Mouse (Mus musculus): ENCODE results near the gene Catsperg1. TPM values are rescaled to one million over a fixed set of nuclear protein-coding genes. Genes with fewer than 3 reads are reported as not detected.
A peak's percentile ranks its signal among the peaks of the same experiment; 100 is the strongest.
"Not testable (repeated sequence)": the region's sequence is repeated elsewhere in the genome, so short reads cannot be mapped to it uniquely, and the experiment has no call there.

The Catsperg1 gene
- polyA plus RNA-seq, 1 experiment from 2014 or later = 0.86 TPM

- H3K27ac ChIP-seq = no peak overlapping the region
- H3K79me2 ChIP-seq (ENCODE audit: inconsistent target) = no peaks in the 10 kb centered on the region
- WGBS (ENCODE audit: missing documents) = 94% methylated on average over 14 of the region's 14 CpGs
- H3K4me3 ChIP-seq (ENCODE audit: inconsistent target) = no peak overlapping the region
- no peaks in the 10 kb centered on the region; the same call in 1 of the 2 replicates for H3K36me3 ChIP-seq (ENCODE audit: inconsistent target)
Measured at GRCm38 (mm10) chr7:29154018-29154720, 59.7 kb downstream of the Catsperg1 start.

- WGBS (ENCODE audit: missing documents) = 93% methylated on average over 10 of the region's 10 CpGs
- Histone ChIP-seq H3K27ac (no peak overlapping the region), H3K4me3 (ENCODE audit: inconsistent target) (no peak overlapping the region)
Measured at GRCm38 (mm10) chr7:29151486-29151885, 62.3 kb downstream of the Catsperg1 start.

GRCm38 (mm10) chr7:29148771-29149170, 65.1 kb downstream of the Catsperg1 start:
- 95% methylated on average over 15 of the region's 15 CpGs for WGBS (ENCODE audit: missing documents)
- Histone ChIP-seq H3K36me3 (ENCODE audit: inconsistent target) (no peaks in the 10 kb centered on the region), H3K27ac (no peak overlapping the region), H3K79me2 (ENCODE audit: inconsistent target) (no peaks in the 10 kb centered on the region), H3K4me3 (ENCODE audit: inconsistent target) (no peak overlapping the region)

More at GRCm38 (mm10) chr7:29151486-29151885, 62.3 kb downstream of the Catsperg1 start:
- Histone ChIP-seq H3K79me2 (ENCODE audit: inconsistent target) (no peaks in the 10 kb centered on the region), H3K36me3 (ENCODE audit: inconsistent target) (no peaks in the 10 kb centered on the region; the same call in 1 of the 2 replicates)

- no peaks in the 10 kb centered on the region for H3K36me3 ChIP-seq (ENCODE audit: inconsistent target)
- no peak overlapping the region for H3K27ac ChIP-seq
- no peak overlapping the region for H3K4me3 ChIP-seq (ENCODE audit: inconsistent target)
- 94% methylated on average over 6 of the region's 7 CpGs for WGBS (ENCODE audit: missing documents)
- H3K79me2 ChIP-seq (ENCODE audit: inconsistent target) = no peaks in the 10 kb centered on the region
Measured at GRCm38 (mm10) chr7:29146625-29147367, 67.0 kb downstream of the Catsperg1 start.

- H3K36me3 ChIP-seq (ENCODE audit: inconsistent target) = no peaks in the 10 kb centered on the region
- no peaks in the 10 kb centered on the region for H3K79me2 ChIP-seq (ENCODE audit: inconsistent target)
- WGBS (ENCODE audit: missing documents) = 29% methylated on average over 3 of the region's 4 CpGs
- no peak overlapping the region for H3K4me3 ChIP-seq (ENCODE audit: inconsistent target)
- peak overlapping the region; percentile 51 for H3K27ac ChIP-seq
Measured at GRCm38 (mm10) chr7:29144006-29144405, 69.8 kb downstream of the Catsperg1 start.

- H3K36me3 ChIP-seq (ENCODE audit: inconsistent target) = no peaks in the 10 kb centered on the region
- H3K27ac ChIP-seq = no peak overlapping the region
- H3K79me2 ChIP-seq (ENCODE audit: inconsistent target) = no peaks in the 10 kb centered on the region; the same call in 1 of the 2 replicates
- no peak overlapping the region for H3K4me3 ChIP-seq (ENCODE audit: inconsistent target)
- WGBS (ENCODE audit: missing documents) = 79% methylated on average over 8 of the region's 8 CpGs
Measured at GRCm38 (mm10) chr7:29141416-29141815, 72.4 kb downstream of the Catsperg1 start.

GRCm38 (mm10) chr7:29139237-29139636, 74.6 kb downstream of the Catsperg1 start:
- not testable (repeated sequence) for H3K36me3 ChIP-seq (ENCODE audit: inconsistent target); H3K4me3 ChIP-seq (ENCODE audit: inconsistent target); H3K27ac ChIP-seq
- peaks cover 11% of the 10 kb centered on the region; the same call in 1 of the 2 replicates for H3K79me2 ChIP-seq (ENCODE audit: inconsistent target)
- WGBS (ENCODE audit: missing documents) = 91% methylated on average over 2 of the region's 4 CpGs

- H3K36me3 ChIP-seq (ENCODE audit: inconsistent target) = no peaks in the 10 kb centered on the region
- H3K4me3 ChIP-seq (ENCODE audit: inconsistent target) = no peak overlapping the region
- no peak overlapping the region for H3K27ac ChIP-seq
- WGBS (ENCODE audit: missing documents) = 90% methylated on average over 16 of the region's 16 CpGs
- H3K79me2 ChIP-seq (ENCODE audit: inconsistent target) = peaks cover 11% of the 10 kb centered on the region; the same call in 1 of the 2 replicates
Measured at GRCm38 (mm10) chr7:29137429-29137828, 76.4 kb downstream of the Catsperg1 start.

GRCm38 (mm10) chr7:29134693-29135386, 79.0 kb downstream of the Catsperg1 start, which contains the start of gene Rasgrp4:
Rasgrp4 (plus strand) TSS chr7:29134851.
- H3K36me3 ChIP-seq (ENCODE audit: inconsistent target) = no peaks in the 10 kb centered on the region
- H3K79me2 ChIP-seq (ENCODE audit: inconsistent target) = peaks cover 11% of the 10 kb centered on the region; the same call in 1 of the 2 replicates
- peak within 1 kb of the TSS; percentile 46 for H3K27ac ChIP-seq
- 6% methylated on average over 11 of the region's 20 CpGs for WGBS (ENCODE audit: missing documents)
- H3K4me3 ChIP-seq (ENCODE audit: inconsistent target) = peak within 1 kb of the TSS; percentile 46

GRCm38 (mm10) chr7:29134230-29134629, 79.6 kb downstream of the Catsperg1 start:
- peak overlapping the region; percentile 46; the same call in 1 of the 2 replicates for H3K4me3 ChIP-seq (ENCODE audit: inconsistent target)
- WGBS (ENCODE audit: missing documents) = 6% methylated on average over 3 of the region's 4 CpGs
- H3K36me3 ChIP-seq (ENCODE audit: inconsistent target) = no peaks in the 10 kb centered on the region
- peak overlapping the region; percentile 5; the same call in 1 of the 2 replicates for H3K27ac ChIP-seq
- H3K79me2 ChIP-seq (ENCODE audit: inconsistent target) = peaks cover 11% of the 10 kb centered on the region; the same call in 1 of the 2 replicates

Other genes with a start within 250 kb of the Catsperg1 start
- gene Eif3k, start 232.2 kb downstream of the Catsperg1 start, polyA plus RNA-seq (2018) = 201 to 248 TPM (median 241 TPM) in 3 replicates
- 3.7 to 5.2 TPM (median 4.7 TPM) in 3 replicates for gene Map4k1, start 232.0 kb downstream of the Catsperg1 start, polyA plus RNA-seq (2018)
- 0.01 to 0.03 TPM in 2 of 3 replicates, not detected in the other for gene Ryr1, start 88.9 kb downstream of the Catsperg1 start, polyA plus RNA-seq (2018)
- 1.8 to 9.4 TPM (median 2.2 TPM) in 3 replicates for gene Rasgrp4, start 79.2 kb downstream of the Catsperg1 start, polyA plus RNA-seq (2018)
- 6.9 to 13.8 TPM (median 12.9 TPM) in 3 replicates for gene Fam98c, start 57.8 kb downstream of the Catsperg1 start, polyA plus RNA-seq (2018)
- gene Ggn, start 43.8 kb downstream of the Catsperg1 start, polyA plus RNA-seq (2018) = 0.40 to 0.90 TPM (median 0.70 TPM) in 3 replicates
- 0.95 to 2.3 TPM (median 1.6 TPM) in 3 replicates for gene Spred3, start 43.6 kb downstream of the Catsperg1 start, polyA plus RNA-seq (2018)
- 296 to 477 TPM (median 343 TPM) in 3 replicates for gene Psmd8, start 33.3 kb downstream of the Catsperg1 start, polyA plus RNA-seq (2018)
- gene Kcnk6, start 18.5 kb upstream of the Catsperg1 start, polyA plus RNA-seq (2018) = 23.4 to 43.1 TPM (median 38.3 TPM) in 3 replicates
- gene Yif1b, start 24.3 kb upstream of the Catsperg1 start, polyA plus RNA-seq (2018) = 31.3 to 53.4 TPM (median 51.1 TPM) in 3 replicates
- not detected in 3 replicates for gene 2200002D01Rik, start 34.4 kb upstream of the Catsperg1 start, polyA plus RNA-seq (2018)
- gene Spint2, start 67.9 kb upstream of the Catsperg1 start, polyA plus RNA-seq (2018) = 0.25 to 0.72 TPM (median 0.27 TPM) in 3 replicates
- not detected in 3 replicates for gene Ppp1r14a, start 75.3 kb upstream of the Catsperg1 start, polyA plus RNA-seq (2018)
- gene Dpf1, start 89.9 kb upstream of the Catsperg1 start, polyA plus RNA-seq (2018) = 0.28 to 1.2 TPM (median 0.29 TPM) in 3 replicates

Data from macrophage (primary cell).